Mouse (Mus musculus) embryonic facial prominence, embryonic 11.5 days (tissue): Measurements from ENCODE around the gene Unk. TPM values are rescaled to one million over a fixed set of nuclear protein-coding genes. Genes with fewer than 3 reads are reported as not detected.

Experiments
- ATAC-seq: fragments of 200-750 bp; cut with Nextera tagmentation; replicated peaks from 2 replicates; pipeline ENCODE4 v1.8.0; 2017; ENCODE audit warnings: low read depth; ENCODE audit not compliant: insufficient number of reproducible peaks, low FRiP score, low TSS enrichment
- DNase-seq: peaks from one replicate; pipeline ENCODE4 v3.0.0-alpha.2; 2015; ENCODE audit warnings: low spot score
- H3K27ac ChIP-seq: fragments of 300-500 bp; sonication (generic); replicated peaks from 2 replicates; pipeline ENCODE4 v1.5.1; 2014; ENCODE audit warnings: mild to moderate bottlenecking, low read depth, low read length, control low read depth
- H3K27me3 ChIP-seq: fragments of 300-500 bp; sonication (generic); 2 replicates; pipeline ENCODE4 v1.6.1; 2014; ENCODE audit warnings: mild to moderate bottlenecking, low read length, moderate library complexity, mixed read lengths; ENCODE audit not compliant: control insufficient read depth, insufficient read depth
- H3K36me3 ChIP-seq: fragments of 300-500 bp; sonication (generic); replicated peaks from 2 replicates; pipeline ENCODE4 v1.6.1; 2014; ENCODE audit warnings: low read depth, mild to moderate bottlenecking, low read length, moderate library complexity, mixed read lengths; ENCODE audit not compliant: control insufficient read depth, insufficient read depth
- H3K4me1 ChIP-seq: fragments of 300-500 bp; sonication (generic); 2 replicates; pipeline ENCODE4 v1.6.1; 2014; ENCODE audit warnings: low read length, mixed read lengths; ENCODE audit not compliant: control insufficient read depth, insufficient read depth
- H3K4me2 ChIP-seq: fragments of 300-500 bp; sonication (generic); 2 replicates; pipeline ENCODE4 v1.6.1; 2014; ENCODE audit warnings: low read depth, mild to moderate bottlenecking, control low read depth, low read length, moderate library complexity
- H3K4me3 ChIP-seq: fragments of 300-500 bp; sonication (generic); 2 replicates; pipeline ENCODE4 v1.5.1; 2014; ENCODE audit warnings: low read depth, low read length, control low read depth
- H3K9ac ChIP-seq: fragments of 300-500 bp; sonication (generic); replicated peaks from 2 replicates; pipeline ENCODE4 v1.6.1; 2014; ENCODE audit warnings: mild to moderate bottlenecking, control low read depth, low read length
- H3K9me3 ChIP-seq: fragments of 300-500 bp; sonication (generic); replicated peaks from 2 replicates; pipeline ENCODE4 v1.6.1; 2016; ENCODE audit warnings: mild to moderate bottlenecking, low read length, inconsistent platforms, mixed read lengths; ENCODE audit not compliant: control insufficient read depth
- WGBS: fragments of 180-500 bp; shearing (Covaris S2); extraction: QIAGEN DNeasy Blood & Tissue Kit; methylation state at CpG from one replicate; pipeline ENCODE4 v1.1.7; 2014; 5-methylcytosine and 5-hydroxymethylcytosine counted together
- polyA plus RNA-seq: library from polyadenylated mRNA; unstranded; fragments of >200 nt; fragmentation: Nextera tagmentation; extraction: Ambion mirVana; gene quantifications from 2 replicates; pipeline ENCODE4 v1.2.1, GENCODE M21; 2014

Unk gene
- polyA plus RNA-seq, 1 experiment from 2014 or later, result 21.7 TPM

DNA sequence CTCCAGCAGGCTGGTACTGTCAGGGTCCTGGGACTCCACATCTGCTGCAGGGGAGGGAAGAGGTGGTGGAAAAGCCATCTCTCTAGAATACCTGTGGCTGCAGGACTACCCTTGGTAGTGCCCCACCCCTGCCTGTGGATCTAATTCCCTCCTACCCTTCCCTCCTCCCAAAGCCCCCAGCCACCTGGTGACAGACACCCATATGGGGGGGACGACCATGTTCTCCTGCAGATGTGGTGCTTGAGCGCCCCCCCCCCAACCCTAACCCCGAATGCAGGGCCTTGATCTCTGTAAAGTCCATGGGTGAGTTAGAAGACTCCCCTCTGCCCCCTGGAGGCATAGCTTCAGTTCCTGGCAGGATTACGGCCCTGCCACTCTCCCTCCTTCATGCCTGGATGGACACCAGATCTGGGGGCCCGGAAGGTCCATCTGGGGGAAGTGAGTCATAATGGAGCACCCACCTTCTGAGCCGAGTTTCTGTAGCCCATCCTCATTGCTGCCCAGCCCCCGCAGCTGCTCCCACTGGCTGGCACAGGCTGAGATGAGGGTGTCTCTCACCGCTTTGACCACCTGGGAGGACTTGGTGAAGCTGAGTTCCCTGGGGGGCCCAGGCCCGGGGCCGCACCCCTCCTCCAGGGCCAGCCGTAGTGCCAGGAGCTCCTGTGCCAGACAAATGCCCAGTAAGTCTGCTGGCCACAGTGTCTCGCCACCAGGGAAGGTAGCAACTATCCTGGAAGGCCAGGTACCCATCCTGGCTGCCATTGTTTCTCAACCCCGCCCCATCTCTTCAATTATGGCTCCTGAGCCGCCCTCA is 77.0 kb downstream of the Unk start:
- H3K9ac ChIP-seq, result no peak overlapping the region
- peaks cover 53% of the 10 kb centered on the region for H3K27me3 ChIP-seq
- H3K27ac ChIP-seq, result no peak overlapping the region
- peaks cover 18% of the 10 kb centered on the region for H3K4me1 ChIP-seq
- no peak overlapping the region for H3K4me3 ChIP-seq
- no peaks in the 10 kb centered on the region for H3K9me3 ChIP-seq
- DNase-seq (no peak), ATAC-seq (no peak)
- 14% methylated on average over 14 of the region's 14 CpGs for WGBS
- H3K4me2 ChIP-seq, result no peak overlapping the region
- no peaks in the 10 kb centered on the region for H3K36me3 ChIP-seq

DNA sequence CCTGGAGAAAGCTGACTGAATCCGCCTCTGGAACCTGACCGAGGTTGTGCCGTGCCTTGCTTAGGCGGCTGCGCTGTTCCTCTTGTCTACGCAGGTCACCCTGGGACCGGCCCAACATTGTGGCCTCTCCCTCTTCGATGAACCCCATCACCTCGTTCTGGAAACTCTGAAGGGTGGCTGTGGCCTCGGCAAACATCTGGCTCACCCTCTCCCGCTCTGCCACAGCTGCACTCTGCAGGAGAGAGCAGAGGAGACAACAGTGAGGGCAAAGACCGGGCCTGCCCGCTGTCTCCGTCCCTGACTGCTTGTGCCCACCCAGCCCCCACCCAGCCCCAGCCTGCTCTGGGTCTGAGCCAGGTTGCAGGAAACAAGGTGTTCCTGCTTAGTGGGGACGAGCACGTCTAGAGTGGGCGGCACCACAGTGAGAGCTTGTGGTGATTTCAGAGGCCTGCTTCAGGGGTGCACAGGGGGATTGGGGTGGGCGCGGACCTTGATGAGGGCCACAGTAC is 77.7 kb downstream of the Unk start:
- H3K4me2 ChIP-seq, result no peak overlapping the region
- no peaks in the 10 kb centered on the region for H3K9me3 ChIP-seq
- H3K4me3 ChIP-seq, result no peak overlapping the region
- H3K27me3 ChIP-seq, result peaks cover 53% of the 10 kb centered on the region
- no peak for DNase-seq
- ATAC-seq, result no peak
- H3K27ac ChIP-seq, result no peak overlapping the region
- WGBS, result 9% methylated on average over 19 of the region's 19 CpGs
- peaks cover 18% of the 10 kb centered on the region for H3K4me1 ChIP-seq
- H3K9ac ChIP-seq, result no peak overlapping the region
- no peaks in the 10 kb centered on the region for H3K36me3 ChIP-seq

DNA sequence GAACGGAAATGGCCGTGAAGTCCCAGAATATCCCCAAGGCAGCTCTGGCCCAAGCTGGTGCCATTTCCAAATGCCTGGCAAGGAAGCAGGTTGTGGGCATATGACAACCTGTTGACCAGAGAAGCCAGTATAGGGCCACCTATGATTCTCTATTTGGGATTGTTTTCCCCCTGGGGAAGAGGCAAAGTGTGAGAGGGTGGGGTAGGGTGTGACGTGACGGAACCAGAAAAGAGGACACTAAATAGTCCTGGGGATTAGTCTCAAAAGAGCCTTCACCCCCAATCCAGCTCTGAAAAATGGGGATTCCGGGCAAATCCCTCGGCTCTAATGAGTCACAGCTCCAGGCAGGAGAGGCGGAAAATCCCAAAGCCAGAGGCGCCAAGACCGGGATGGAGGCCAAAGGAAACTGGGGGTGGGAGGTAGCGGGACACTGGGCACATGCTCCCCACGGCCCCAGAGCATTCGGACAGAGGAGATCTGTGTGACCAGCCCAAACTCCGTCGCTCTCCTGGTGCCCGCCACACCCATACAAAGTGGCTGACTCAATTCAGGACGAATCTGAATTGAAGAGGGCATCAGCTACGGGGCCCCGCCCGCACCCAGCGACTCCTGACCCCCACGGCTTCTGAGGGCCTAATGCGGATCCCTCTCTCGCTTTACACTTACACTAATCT is 78.5 kb downstream of the Unk start:
- H3K4me2 ChIP-seq, result no peak overlapping the region
- DNase-seq (no peak), ATAC-seq (no peak)
- H3K36me3 ChIP-seq, result no peaks in the 10 kb centered on the region
- H3K4me3 ChIP-seq, result peak overlapping the region; percentile 36
- peaks cover 53% of the 10 kb centered on the region for H3K27me3 ChIP-seq
- peaks cover 18% of the 10 kb centered on the region for H3K4me1 ChIP-seq
- H3K27ac ChIP-seq, result no peak overlapping the region
- H3K9me3 ChIP-seq, result no peaks in the 10 kb centered on the region
- 4% methylated on average over 22 of the region's 23 CpGs for WGBS
- no peak overlapping the region; the same call in 1 of the 2 replicates for H3K9ac ChIP-seq

DNA sequence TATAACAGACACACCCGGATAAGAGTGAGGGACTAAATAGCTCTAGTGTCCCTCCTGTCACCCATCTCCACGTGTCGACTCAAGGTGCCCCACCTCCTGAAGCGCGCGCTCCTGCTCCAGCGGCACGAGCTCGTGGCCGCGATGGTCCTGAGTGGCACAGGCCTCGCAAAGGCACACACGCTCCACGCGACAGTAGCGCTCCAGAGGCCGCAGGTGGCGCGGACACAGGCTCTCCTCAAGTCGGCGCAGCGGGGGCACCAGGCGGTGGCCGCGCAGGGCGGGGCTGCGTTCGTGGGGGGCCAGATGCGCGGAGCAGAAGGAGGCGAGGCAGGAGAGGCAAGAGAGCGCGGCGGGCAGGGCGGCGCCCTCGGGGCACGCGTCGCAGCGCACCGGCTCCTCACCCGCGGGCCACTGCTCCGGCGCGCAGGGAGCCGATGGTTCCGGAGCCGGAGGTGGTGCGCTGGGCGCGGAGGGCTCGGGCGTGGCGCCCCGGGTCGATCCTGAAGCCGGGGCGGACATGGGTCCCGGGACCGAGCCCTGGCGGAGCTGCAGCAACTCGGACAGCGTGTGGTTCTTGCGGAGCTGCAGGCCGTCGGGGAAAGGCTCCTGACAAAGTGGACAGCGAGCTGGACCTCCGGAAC is 79.4 kb downstream of the Unk start:
- WGBS, result 1% methylated on average over 70 of the region's 70 CpGs
- Histone ChIP-seq H3K4me2 (peak overlapping the region; percentile 49), H3K36me3 (no peaks in the 10 kb centered on the region), H3K4me1 (peaks cover 11% of the 10 kb centered on the region), H3K9me3 (no peaks in the 10 kb centered on the region), H3K9ac (peak overlapping the region; percentile 47; the same call in 1 of the 2 replicates), H3K27me3 (peaks cover 53% of the 10 kb centered on the region), H3K4me3 (peak overlapping the region; percentile 36), H3K27ac (no peak overlapping the region)
- DNase-seq (no peak), ATAC-seq (no peak)

DNA sequence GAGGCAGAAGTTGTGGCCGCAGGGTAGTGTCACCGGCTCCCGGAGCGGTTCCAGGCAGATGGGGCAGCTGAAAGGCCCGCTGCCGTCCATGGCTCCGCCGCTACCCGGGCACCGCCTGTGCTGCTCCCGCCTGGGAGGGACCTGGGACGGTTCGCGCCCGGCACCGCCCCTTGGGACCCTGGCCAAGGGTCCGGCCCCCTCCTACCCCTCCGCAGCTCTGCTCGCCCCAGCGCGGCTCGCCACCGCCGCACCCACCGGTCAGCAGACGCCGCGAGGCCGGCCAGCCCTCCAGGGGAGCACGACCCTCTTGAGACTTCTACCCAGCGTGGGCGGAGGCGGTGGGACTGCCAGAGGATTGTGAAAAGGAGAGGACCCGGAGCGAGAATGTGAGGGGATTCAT is 80.0 kb downstream of the Unk start:
- H3K4me1 ChIP-seq, result peaks cover 11% of the 10 kb centered on the region
- H3K27ac ChIP-seq, result no peak overlapping the region
- DNase-seq, result no peak
- ATAC-seq, result no peak
- H3K36me3 ChIP-seq, result no peaks in the 10 kb centered on the region
- no peaks in the 10 kb centered on the region for H3K9me3 ChIP-seq
- H3K27me3 ChIP-seq, result peaks cover 53% of the 10 kb centered on the region
- H3K4me2 ChIP-seq, result peak overlapping the region; percentile 49
- H3K9ac ChIP-seq, result peak overlapping the region; percentile 47; the same call in 1 of the 2 replicates
- H3K4me3 ChIP-seq, result peak overlapping the region; percentile 36
- 3% methylated on average over 33 of the region's 35 CpGs for WGBS

DNA sequence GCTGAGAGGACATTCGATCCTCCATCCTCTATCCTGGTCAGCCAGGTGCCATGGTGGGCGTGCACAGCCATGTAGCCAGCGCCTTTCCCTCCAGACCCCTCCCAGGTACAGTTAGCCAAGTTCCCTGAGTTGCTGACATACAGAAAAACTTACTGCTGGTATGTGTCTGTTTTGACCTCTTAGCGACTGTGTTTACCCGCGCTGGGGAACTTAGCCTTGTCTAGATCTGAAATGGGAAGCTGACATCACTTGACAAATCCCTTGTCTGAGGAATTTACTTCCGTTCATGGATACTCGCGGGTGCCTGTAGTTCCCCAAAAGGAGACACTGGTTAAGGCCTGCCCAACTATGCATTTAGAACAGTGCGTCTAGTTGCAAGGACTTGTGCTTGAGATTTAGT is 80.4 kb downstream of the Unk start:
- WGBS, result 28% methylated on average over 10 of the region's 10 CpGs
- H3K27ac ChIP-seq, result no peak overlapping the region
- DNase-seq, result no peak
- peaks cover 53% of the 10 kb centered on the region for H3K27me3 ChIP-seq
- no peak for ATAC-seq
- no peaks in the 10 kb centered on the region for H3K36me3 ChIP-seq
- H3K4me1 ChIP-seq, result peaks cover 11% of the 10 kb centered on the region
- peak overlapping the region; percentile 36; the same call in 1 of the 2 replicates for H3K4me3 ChIP-seq
- H3K9me3 ChIP-seq, result no peaks in the 10 kb centered on the region
- peak overlapping the region; percentile 49 for H3K4me2 ChIP-seq
- H3K9ac ChIP-seq, result no peak overlapping the region
